Mouse (Mus musculus) midbrain, postnatal 0 days (tissue): ENCODE results near the gene Nat10. TPM values are rescaled to one million over a fixed set of nuclear protein-coding genes. Genes with fewer than 3 reads are reported as not detected.
A peak's percentile ranks its signal among the peaks of the same experiment; 100 is the strongest.

ENCODE experiments used
- ATAC-seq: fragments of 200-750 bp; cut with Nextera tagmentation; 2 replicates; pipeline ENCODE4 v1.8.0; 2017; ENCODE audit warnings: moderate number of reproducible peaks, mild to moderate bottlenecking, moderate TSS enrichment, moderate library complexity; ENCODE audit not compliant: low FRiP score
- DNase-seq: peaks from one replicate; pipeline ENCODE4 v3.0.0-alpha.2; 2015; ENCODE audit warnings: low spot score
- H3K27ac ChIP-seq: fragments of 300-500 bp; sonication (generic); 2 replicates; pipeline ENCODE4 v1.5.1; 2014; ENCODE audit warnings: low read depth, mild to moderate bottlenecking, low read length, mixed read lengths
- H3K27me3 ChIP-seq: fragments of 300-500 bp; sonication (generic); 2 replicates; pipeline ENCODE4 v1.6.1; 2014; ENCODE audit warnings: low read length, control low read depth, mixed read lengths; ENCODE audit not compliant: insufficient read depth
- H3K36me3 ChIP-seq: fragments of 300-500 bp; sonication (generic); 2 replicates; pipeline ENCODE4 v1.6.1; 2014; ENCODE audit warnings: low read length, control low read depth, mixed read lengths; ENCODE audit not compliant: insufficient read depth
- H3K4me1 ChIP-seq: fragments of 300-500 bp; sonication (generic); 2 replicates; pipeline ENCODE4 v1.6.1; 2014; ENCODE audit warnings: mild to moderate bottlenecking, control low read depth, antibody characterized with exemption, low read length, mixed read lengths; ENCODE audit not compliant: insufficient read depth
- H3K4me2 ChIP-seq: fragments of 300-500 bp; sonication (generic); 2 replicates; pipeline ENCODE4 v1.6.1; 2014; ENCODE audit warnings: low read depth, mild to moderate bottlenecking, low read length, mixed read lengths; ENCODE audit not compliant: poor library complexity, severe bottlenecking
- H3K4me3 ChIP-seq: fragments of 300-500 bp; sonication (generic); 2 replicates; pipeline ENCODE4 v1.5.1; 2014; ENCODE audit warnings: low read depth, mild to moderate bottlenecking, low read length, moderate library complexity
- H3K9ac ChIP-seq: fragments of 300-500 bp; sonication (generic); replicated peaks from 2 replicates; pipeline ENCODE4 v1.6.1; 2014; ENCODE audit warnings: mild to moderate bottlenecking, low read length, moderate library complexity, mixed read lengths; ENCODE audit not compliant: poor library complexity, severe bottlenecking
- H3K9me3 ChIP-seq: fragments of 300-500 bp; sonication (generic); 2 replicates; pipeline ENCODE4 v1.6.1; 2016; ENCODE audit warnings: low read length, control low read depth
- CTCF ChIP-seq: IDR thresholded peaks from 2 replicates; pipeline ENCODE4 v1.5.1; 2016; ENCODE audit warnings: antibody characterized with exemption, mild to moderate bottlenecking
- WGBS: fragments of 180-500 bp; shearing (Covaris S2); extraction: QIAGEN DNeasy Blood & Tissue Kit; methylation state at CpG from one replicate; pipeline ENCODE4 v1.1.7; 2014; 5-methylcytosine and 5-hydroxymethylcytosine counted together
- polyA plus RNA-seq: library from polyadenylated mRNA; unstranded; fragments of >200 nt; fragmentation: Nextera tagmentation; extraction: Ambion mirVana; gene quantifications from 2 replicates; pipeline ENCODE4 v1.2.1, GENCODE M21; 2015
- total RNA-seq: library from RNA; depleted of rRNA; stranded (reverse); fragments of >200 nt; gene quantifications from 2 replicates; pipeline ENCODE4 v1.2.3, GENCODE M21; 2014

Nat10 gene
- total and polyA plus RNA-seq, 2 experiments from 2014 or later, result 15.9 to 37.0 TPM

DNA sequence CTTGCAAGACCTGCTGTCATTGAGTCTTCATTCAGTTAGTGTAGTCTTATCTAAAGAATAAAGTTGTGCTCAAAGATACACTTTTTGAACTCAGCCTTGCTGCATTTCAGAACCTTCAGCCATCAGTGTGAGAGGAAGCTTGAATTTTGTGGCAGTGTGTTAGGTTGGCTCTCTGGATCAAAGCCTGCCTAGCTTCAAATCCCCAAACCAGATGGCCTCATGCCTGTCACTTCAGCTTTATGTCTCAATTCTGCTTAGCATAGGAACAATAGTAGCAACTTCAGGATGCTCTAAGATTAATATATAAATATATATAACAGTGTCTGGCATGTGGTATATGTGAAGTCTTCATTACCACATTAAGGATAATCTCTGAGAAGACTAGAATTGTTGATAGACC, 73.2 kb downstream of the Nat10 start:
- no peak overlapping the region for H3K4me2 ChIP-seq

DNA sequence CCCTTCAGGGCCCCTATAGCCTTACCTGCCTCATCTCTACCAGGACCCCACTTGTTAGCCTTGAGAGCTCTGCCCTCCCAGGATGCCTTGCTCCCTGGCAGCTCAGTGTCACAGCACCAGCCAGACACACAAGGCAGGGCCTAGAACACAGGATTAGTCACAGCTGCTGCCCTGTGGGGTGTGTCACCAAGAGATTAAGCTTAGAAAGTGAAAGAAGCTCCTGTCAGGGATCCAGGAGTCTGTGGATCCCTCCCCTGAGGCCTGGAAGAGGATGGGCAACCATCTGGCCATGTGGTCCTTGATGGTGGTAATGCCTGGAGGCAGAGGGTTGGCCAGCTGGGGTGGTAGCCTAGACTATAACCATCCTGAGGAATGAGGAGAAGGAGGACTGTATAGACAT, 73.9 kb downstream of the Nat10 start:
- Histone ChIP-seq H3K27ac (no peak overlapping the region), H3K27me3 (no peaks in the 10 kb centered on the region)
- peak; percentile 49 for DNase-seq

More for the DNA sequence above, 73.2 kb downstream of the Nat10 start:
- DNase-seq (no peak), ATAC-seq (no peak)
- TF ChIP-seq CTCF, result no peak
- Histone ChIP-seq H3K9ac (no peak overlapping the region), H3K4me3 (no peak overlapping the region), H3K27ac (no peak overlapping the region), H3K9me3 (no peaks in the 10 kb centered on the region), H3K36me3 (no peaks in the 10 kb centered on the region), H3K4me1 (peaks cover 4% of the 10 kb centered on the region; the same call in 1 of the 2 replicates), H3K27me3 (no peaks in the 10 kb centered on the region)

DNA sequence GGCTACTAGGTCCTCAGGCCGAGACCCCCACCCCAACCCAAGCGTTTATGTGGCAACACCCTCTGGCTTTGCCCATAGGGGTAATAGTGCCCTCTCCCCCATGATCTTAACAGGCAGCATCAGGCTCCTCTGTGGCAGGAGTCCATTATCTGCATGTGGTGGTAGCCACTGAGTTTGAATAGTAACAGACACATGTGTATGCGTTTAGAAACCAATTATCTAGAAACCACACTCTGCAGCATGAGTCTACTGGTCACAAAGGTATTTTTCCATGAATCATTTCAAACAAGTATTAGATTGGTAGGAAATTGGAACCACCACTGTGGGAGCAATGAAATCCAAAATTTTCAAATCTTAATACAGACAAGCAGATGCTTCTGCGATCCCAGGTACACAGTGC, 75.5 kb downstream of the Nat10 start:
- TF ChIP-seq CTCF, result no peak
- no peaks in the 10 kb centered on the region for H3K9me3 ChIP-seq
- H3K9ac ChIP-seq, result no peak overlapping the region
- no peak overlapping the region for H3K4me2 ChIP-seq
- WGBS, result 82% methylated on average over 4 of the region's 4 CpGs
- H3K27me3 ChIP-seq, result no peaks in the 10 kb centered on the region
- H3K27ac ChIP-seq, result no peak overlapping the region
- ATAC-seq (no peak), DNase-seq (no peak)
- peaks cover under 1% of the 10 kb centered on the region; the same call in 1 of the 2 replicates for H3K4me1 ChIP-seq
- H3K36me3 ChIP-seq, result no peaks in the 10 kb centered on the region
- H3K4me3 ChIP-seq, result no peak overlapping the region

More for the DNA sequence above, 73.9 kb downstream of the Nat10 start:
- Histone ChIP-seq H3K4me2 (no peak overlapping the region), H3K4me3 (no peak overlapping the region), H3K9me3 (no peaks in the 10 kb centered on the region), H3K4me1 (peaks cover 4% of the 10 kb centered on the region; the same call in 1 of the 2 replicates), H3K9ac (no peak overlapping the region), H3K36me3 (no peaks in the 10 kb centered on the region)
- no peak for TF ChIP-seq CTCF
- ATAC-seq, result no peak

GRCm38 (mm10) chr2:103684926-103685577, 76.0 kb downstream of the Nat10 start:
- no peak overlapping the region for H3K9ac ChIP-seq
- no peak overlapping the region for H3K4me2 ChIP-seq
- 82% methylated on average over 7 of the region's 7 CpGs for WGBS
- no peaks in the 10 kb centered on the region for H3K36me3 ChIP-seq
- no peaks in the 10 kb centered on the region; the same call in 1 of the 2 replicates for H3K4me1 ChIP-seq
- H3K9me3 ChIP-seq, result no peaks in the 10 kb centered on the region
- no peak overlapping the region for H3K27ac ChIP-seq
- no peak overlapping the region for H3K4me3 ChIP-seq
- no peak for DNase-seq
- no peak for TF ChIP-seq CTCF
- ATAC-seq, result no peak
- no peaks in the 10 kb centered on the region for H3K27me3 ChIP-seq

DNA sequence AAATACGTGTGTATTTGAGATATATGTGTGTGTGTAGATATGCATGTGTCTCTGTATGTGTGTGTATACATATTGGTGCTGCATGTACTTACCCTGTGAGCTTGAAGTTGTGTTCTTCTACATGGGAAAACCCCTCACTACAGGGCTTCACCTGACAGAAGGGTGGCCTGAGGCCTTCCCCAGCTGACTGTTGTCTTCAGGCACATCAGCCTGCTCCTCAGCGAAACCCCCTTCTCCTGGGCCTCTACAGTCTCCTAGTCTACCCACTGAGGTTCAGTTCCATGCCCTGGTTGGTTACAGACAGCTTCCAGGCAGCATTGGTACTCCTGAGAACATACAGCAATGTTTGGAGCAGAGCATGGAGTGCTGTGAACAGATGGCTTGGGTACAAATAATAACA, 76.6 kb downstream of the Nat10 start:
- ATAC-seq (no peak), DNase-seq (no peak)
- no peaks in the 10 kb centered on the region; the same call in 1 of the 2 replicates for H3K4me1 ChIP-seq
- H3K36me3 ChIP-seq, result no peaks in the 10 kb centered on the region
- no peaks in the 10 kb centered on the region for H3K9me3 ChIP-seq
- H3K27me3 ChIP-seq, result no peaks in the 10 kb centered on the region
- 87% methylated on average over 2 of the region's 2 CpGs for WGBS
- no peak for TF ChIP-seq CTCF
- H3K4me2 ChIP-seq, result no peak overlapping the region
- no peak overlapping the region for H3K9ac ChIP-seq
- no peak overlapping the region for H3K4me3 ChIP-seq
- H3K27ac ChIP-seq, result no peak overlapping the region

GRCm38 (mm10) chr2:103682927-103683442, 78.1 kb downstream of the Nat10 start:
- WGBS, result 76% methylated on average over 9 of the region's 9 CpGs
- no peaks in the 10 kb centered on the region for H3K36me3 ChIP-seq
- no peak overlapping the region for H3K9ac ChIP-seq
- ATAC-seq (peak; percentile 61), DNase-seq (peak; percentile 67)
- TF ChIP-seq CTCF, result no peak
- 0 out of 2 replicates have a peak overlapping the region, but pooled peaks have one; percentile 18 for H3K27ac ChIP-seq
- no peaks in the 10 kb centered on the region for H3K27me3 ChIP-seq
- H3K4me1 ChIP-seq, result no peaks in the 10 kb centered on the region; the same call in 1 of the 2 replicates
- H3K9me3 ChIP-seq, result no peaks in the 10 kb centered on the region
- no peak overlapping the region for H3K4me3 ChIP-seq
- H3K4me2 ChIP-seq, result no peak overlapping the region
